Mouse (Mus musculus) layer of hippocampus, adult 18-20 months (tissue): ENCODE data around the gene Rbfox1. TPM values are rescaled to one million over a fixed set of nuclear protein-coding genes. Genes with fewer than 3 reads are reported as not detected.

ENCODE experiments used
- DNase-seq, 2 experiments: peaks; one replicate each; pipeline ENCODE4 v3.0.0; 2022; ENCODE audit warnings: low spot score in 2 of 2
- total RNA-seq, 2 experiments: library from RNA; stranded (reverse); gene quantifications; 2 replicates each; pipeline ENCODE4 v1.2.3; 2021

The Rbfox1 gene
- total RNA-seq, 2 experiments from 2014 or later: 379 to 393 TPM

DNA sequence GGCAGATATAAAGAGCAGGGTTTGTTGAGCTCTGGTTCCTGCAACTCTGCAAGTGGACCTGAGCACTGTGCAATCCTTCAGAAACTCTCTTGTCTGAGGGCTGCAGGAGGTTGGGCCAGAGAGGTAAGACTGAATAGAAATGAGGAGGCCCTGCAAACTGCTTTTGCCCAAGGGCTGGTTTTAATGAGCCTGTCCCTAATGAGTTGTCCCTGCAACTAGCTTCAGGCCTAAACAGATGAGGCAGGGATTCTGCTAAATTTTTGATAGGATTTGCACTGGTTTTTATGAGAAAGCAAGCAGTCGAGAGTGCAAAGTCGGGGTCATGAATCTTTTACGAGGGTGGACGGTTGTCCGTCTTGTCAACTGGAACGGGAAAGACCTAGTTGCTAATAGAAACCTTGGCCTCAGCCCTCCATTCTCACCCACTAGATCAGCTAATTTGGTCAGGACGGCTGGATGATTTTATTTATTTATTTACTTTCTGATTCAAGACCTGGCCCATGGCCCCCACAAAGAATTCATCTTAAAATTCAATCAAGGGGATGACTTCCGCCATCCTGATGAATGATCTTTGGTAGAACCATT, 1279.1 kb downstream of the Rbfox1 start:
- DNase-seq: no peak

DNA sequence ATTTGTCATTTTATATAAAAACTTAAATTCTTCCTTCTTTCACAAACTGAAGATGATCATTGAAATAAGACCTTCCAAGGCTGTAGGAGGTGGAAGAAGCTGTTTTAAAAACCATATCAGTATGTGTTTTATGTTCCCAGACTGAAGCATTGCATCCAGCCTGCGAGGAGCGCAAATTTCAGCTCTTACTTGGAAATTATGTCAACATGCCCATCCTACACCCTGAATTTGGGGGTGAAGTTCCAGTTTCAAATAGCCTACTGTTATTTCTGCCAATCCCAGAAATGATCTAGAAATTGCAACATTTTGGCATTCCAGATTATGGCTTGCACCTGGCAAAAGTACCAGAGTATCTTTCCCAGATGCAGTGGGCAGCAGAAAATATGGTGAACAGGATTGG, 1290.8 kb downstream of the Rbfox1 start:
- peak in 1 of 2 experiments; percentile 41 for DNase-seq

DNA sequence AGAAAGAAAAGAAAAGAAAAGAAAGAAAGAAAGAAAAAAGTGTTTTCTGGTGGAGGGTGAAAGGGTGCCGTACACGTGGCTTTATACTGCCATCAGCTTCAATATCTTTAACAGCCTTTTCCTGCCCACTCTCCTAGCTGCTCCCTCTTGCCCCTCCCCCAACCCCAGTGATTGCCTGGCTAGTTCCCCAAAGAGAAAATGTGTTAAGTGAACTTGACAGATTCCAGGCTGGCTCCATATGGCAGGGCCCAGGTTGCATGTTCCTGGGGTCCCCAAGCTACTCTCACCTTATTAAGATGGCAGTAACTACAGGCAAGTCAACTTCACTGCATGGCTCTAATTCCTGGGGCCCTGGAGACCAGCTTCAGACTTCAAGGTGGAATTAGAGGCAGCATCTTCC, 1302.6 kb downstream of the Rbfox1 start:
- DNase-seq: peak in 1 of 2 experiments; percentile 60

DNA sequence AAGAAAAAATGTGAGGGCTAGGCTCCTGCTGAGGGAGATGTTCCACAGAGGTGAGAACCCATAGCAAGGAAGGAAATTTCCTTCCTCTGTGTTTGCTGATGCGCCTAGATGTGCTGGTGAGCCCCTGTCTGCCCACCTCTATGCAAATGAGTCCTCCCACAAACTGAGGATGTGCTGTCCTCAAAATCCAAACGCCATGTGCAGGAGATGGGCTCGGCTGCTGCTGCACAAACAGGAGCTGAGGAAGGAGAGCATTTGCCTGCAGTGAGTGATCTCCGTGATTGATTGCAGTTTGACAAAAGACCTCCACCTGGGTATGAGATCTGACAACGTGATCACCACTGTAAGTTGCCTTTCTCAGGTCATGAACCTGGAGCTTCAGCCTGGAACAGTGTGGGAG, 1308.4 kb downstream of the Rbfox1 start:
- DNase-seq: peak in 1 of 2 experiments; percentile 62

DNA sequence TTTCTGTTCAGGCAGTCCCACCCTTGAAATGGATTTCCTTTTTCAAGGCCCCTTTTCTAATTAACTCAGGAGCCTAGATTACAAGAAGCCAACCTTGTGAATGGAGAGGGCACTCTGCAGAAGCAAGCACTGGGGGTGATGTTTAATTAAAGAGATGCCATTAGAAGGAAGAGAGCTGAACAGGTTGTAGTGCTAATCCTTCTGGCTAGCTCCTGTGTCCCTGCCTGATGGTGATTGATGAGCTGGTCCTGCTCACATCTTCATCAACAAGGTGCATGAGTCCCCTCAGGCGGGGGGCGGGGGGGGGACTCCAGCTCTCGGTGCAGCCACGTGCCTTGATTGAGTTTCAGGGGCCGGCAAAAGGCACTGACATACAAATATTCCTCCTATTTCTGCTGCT, 1312.8 kb downstream of the Rbfox1 start:
- DNase-seq: no peak

DNA sequence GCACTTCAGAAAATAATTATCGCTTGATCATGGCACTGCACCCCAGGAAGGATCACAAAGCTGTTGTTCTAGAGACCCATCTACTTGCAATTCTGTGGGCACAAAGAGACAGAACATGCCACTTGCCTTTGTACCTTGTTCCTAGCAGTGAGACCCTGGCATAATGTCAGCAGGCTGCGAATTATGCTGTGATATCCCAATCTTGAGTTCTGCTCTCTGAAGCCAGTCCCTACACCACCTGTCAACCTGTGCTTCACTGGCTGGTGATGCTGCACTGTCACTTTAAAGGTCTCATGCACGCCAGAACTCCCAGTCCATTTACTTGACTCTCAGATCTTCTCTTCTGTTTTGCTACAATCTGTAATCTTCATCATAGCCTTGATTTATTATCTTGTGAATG, 1315.1 kb downstream of the Rbfox1 start:
- DNase-seq: no peak

DNA sequence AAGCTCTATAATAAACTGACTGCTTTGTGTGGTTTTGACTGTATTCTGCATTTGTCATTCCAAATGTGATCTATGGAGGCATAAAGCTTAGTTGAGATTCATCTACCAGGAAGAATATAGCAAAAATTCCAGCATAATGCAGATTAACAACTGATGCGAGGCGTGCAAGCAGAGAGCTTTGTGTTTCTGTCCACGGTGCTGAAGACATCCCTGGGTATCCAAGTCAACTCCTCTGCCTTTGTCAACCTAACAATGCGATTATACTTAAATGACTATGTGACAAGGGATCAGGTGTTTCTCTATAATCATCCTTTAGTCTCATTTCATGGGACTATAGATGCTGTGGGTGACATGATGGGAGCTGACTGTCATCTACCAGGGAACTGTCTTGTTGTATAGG, 1316.7 kb downstream of the Rbfox1 start:
- no peak for DNase-seq

DNA sequence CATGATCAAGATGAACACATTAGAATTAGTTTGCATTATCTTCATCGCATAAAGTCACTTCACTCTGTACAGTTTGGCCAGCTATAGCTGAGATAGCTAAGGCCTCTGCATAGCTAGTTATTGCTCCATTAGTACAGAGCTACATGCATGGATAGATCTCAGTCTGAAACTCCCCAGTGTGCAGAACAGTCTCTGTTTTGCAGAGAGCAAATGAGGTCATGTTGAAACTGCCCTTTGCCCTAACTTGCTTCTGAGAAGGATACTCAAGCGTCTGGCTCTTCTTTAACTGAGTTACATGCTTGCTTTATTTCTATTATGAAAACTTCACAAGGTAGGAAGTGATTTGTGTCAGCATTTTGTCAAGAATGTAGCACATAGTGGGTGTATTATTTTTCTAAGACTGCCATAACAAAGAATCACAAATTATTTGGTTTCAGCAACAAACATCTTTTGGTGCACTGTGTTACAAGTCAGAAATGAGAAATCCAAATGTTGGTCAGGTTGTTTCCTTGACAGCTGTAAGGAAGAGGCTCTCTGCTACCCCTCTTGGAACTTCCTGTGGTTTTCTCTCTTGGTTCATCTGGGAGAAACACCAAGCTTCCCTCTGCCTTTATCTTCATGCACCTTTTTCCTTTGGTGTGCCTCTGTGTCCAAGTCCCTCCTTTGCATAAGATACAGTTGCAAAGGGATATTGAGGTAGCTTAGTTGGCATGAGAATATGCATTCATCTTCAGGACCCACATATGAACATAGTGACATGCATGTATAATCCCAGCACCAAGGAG, 1321.2 kb downstream of the Rbfox1 start:
- no peak for DNase-seq

DNA sequence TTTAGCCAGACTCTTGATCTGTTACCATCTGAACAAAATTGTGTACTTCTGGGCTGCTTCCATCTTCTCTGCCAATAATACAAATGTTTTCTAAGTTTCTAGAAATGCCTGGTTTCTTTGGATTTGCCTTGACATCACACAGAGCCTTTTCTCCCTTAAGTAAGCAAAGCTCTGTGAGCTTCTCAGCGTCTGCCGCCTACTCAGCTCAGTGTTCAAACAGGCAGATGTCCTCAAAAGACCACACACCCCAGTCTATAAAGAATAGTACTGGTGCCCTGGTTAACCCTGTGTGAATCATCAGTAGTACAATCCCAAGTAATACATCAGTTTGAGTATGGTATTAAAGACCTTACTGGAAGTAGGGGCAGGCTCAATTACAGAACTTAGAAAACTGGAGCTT, 1322.4 kb downstream of the Rbfox1 start:
- no peak for DNase-seq

DNA sequence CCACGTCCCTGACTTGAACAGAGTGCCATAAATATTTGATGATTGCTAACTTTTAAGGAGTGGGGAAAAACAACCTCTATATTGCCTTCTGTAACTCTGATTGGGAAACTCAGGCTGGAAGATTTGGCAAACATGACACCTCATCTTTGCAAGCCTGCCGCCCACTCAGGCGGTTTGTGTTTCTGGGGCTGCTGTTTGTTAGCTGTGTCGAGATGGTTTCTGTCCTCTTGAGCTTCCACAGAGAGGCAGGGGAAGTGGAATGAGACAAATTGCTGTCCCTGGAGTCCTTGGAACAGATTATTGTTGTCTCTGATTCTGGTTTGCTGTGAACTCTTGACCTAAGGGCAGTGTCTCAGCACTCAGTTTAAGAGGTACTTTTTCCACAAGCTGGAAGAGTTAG, 1327.6 kb downstream of the Rbfox1 start:
- DNase-seq: peak in 1 of 2 experiments; percentile 70

DNA sequence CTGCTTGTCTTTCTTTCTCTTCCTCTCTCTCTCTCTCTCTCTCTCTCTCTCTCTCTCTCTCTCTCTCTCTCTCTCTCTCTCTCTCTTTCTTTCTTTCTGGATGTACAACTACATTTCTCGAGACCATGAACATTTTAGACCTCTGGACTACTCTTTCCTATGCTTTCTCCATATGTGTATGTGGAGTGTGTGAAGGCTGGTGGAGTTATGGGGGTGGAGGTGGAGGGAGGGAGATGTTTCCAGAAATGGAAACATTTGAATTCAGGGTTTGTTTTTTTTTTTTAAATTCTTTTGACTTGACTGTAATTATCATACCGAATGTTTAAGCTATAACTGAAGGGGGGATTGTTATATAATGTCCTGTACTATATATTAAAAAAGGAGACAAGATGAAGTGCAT, 1338.1 kb downstream of the Rbfox1 start:
- no peak for DNase-seq

DNA sequence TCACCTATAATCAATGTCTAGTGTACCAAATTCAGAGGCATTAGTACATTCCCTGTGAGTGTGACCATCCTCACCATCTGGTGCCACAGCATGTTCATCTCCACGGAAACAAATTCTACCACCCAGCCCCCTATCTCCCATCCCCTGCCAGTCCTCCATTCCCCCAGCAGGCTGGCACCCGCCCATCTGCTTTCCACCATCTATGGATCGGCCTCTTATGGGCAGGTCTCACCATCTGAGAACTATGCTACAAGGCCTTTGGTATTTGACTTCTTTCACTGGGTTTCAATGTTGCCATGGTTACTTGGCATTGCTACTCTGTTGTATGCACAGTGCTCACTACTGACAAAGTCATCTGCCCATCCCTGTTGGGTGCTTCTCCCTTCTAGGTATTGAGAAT, 1340.8 kb downstream of the Rbfox1 start:
- peak; percentile 74 to 86 for DNase-seq

DNA sequence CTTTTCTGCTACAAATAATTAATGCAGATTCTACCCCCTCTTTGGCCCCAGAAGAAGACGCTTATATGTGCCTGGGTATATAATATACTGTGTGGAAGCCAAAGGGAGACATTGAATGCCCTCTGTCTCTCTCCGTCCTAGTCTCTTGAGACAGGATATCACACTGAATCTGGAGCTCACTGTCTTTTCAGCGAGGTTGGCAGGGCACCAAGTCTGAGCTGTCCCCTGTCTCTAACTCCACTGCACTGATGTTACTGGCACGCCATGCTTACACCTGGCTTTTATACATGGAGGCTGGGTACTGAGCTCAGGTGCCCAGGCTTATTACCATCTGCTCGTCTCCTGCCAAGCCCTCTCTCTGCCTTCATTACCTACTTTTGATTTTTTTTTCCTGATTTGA, 1343.1 kb downstream of the Rbfox1 start:
- DNase-seq: no peak

DNA sequence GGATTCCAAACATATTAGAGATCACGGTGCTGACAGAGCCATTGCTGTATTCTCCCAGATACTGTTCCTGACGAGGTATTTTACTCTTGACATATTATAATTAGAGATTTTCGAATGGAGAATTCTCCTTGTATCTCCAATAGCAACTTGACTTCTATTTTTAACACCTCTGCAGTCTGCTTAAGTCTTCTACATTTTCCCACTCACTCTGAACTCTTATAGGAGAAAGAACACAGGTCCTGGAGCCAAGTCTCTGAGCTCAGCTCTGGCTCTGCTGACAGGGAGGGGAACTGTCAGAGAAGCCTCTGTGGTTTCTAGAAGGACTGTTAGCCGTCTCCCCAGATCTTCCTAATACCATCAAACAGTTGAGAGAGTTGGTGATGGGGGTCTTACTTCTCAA, 1344.1 kb downstream of the Rbfox1 start:
- DNase-seq: no peak

DNA sequence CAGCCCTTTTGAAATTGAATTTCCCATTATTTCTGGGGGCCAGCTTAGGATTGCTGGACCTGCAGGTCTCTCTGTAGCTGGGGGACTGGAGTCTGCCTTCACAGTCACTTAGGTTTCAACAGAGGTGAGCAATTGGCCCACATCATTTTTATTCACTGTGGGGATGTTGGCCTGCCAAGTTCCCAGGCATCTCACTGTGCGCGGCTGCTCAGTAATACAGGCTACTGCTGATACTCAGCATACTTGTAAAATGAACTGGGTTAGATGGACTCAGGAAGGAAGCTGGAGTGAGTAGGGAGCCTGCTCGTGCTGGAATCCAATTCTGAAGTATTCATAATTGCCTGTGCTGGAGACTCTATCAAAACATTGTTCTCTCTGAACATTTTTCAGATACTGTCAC, 1356.5 kb downstream of the Rbfox1 start:
- no peak for DNase-seq

DNA sequence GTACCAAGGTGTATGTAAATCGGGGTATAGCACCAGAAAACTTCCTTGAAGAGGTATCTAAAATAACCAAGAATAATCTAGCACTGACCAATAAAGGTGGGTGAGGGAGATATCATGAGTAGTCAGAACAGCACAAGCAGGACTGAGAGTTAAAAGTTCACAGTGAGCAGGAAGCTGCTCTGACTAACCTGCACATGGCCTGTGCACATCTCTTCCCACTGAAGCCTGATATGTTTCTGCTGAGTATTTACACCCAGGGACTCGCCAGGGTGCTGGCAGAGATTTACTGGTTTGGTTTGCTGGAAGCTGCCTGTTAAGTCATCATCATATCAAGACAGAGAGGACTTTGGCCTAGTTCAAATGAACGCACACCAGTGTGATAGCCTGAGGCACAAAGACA, 1357.3 kb downstream of the Rbfox1 start:
- no peak for DNase-seq

DNA sequence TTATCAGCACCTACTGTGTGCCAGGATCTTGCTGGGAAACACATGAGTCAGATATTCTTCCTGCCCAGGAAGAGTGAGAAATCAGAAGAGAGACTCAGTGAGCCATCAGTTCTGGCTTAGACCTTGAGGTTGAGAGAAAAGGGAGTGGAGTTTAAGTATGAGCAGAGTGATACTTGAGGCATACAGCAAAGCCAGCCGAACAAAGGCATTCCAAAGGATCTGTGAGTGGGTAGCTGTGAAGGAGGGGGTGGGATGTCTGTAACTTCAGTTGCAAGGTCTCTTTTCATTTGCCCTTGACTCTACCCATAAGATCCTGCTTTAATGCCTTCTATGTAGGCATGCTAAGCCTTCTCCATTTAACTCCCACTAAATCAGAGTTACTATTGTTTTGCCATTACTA, 1359.2 kb downstream of the Rbfox1 start:
- DNase-seq: no peak

DNA sequence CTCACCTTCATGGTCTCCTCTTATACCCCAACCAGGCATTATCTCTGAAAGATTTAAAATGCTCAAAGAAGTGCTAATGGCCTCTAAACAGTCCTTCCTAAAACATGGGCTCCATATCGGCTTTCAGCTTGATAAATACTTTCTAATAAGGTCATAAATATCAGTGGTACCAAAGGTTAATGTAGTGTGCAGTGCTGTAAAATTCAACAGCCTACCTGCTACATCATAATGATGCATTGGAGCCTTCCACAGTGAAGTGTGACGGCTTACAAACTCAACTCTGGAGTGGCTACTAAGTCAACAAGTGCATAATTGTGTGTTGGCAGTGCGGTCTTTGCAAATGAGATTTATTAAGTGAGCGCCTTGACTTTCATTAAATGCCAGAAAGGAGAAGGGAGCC, 1366.5 kb downstream of the Rbfox1 start:
- no peak for DNase-seq

DNA sequence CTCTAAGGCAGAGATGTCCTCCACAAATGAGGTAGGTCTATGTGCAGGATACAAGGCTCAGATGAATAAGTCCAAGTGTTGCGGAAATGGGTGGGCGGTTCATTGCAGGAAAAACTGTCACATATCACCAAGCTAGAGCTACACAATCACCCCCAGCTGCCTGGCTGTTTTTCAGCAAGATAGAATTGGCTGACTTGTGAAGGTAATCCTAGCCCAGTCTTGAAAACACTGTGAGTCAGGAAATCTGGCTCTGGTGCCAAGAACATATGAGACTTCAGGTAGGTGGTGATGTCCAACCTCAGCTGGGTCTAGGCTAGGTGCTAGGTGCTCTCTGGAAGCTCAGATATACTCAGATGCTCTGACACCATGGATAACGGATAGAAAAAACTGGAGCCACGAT, 1372.2 kb downstream of the Rbfox1 start:
- peak in 1 of 2 experiments; percentile 41 for DNase-seq

DNA sequence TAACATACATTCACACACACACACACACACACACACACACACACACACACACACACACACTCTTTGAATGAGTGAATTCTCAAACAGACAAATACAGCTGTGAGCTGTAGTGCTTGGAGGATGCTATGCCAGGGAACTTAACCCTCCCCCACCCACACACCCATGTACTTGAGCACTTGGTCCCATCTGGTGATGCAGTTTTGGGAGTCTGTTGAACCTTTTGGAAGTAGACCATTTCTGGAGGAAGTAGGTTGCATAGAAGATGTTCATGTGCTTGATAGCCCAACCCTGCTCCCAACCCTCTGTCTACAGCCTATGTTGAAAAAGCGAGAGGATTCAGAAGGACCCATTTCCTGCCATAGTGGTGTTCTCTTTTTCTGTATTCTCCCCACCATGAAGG, 1378.1 kb downstream of the Rbfox1 start:
- DNase-seq: no peak

DNA sequence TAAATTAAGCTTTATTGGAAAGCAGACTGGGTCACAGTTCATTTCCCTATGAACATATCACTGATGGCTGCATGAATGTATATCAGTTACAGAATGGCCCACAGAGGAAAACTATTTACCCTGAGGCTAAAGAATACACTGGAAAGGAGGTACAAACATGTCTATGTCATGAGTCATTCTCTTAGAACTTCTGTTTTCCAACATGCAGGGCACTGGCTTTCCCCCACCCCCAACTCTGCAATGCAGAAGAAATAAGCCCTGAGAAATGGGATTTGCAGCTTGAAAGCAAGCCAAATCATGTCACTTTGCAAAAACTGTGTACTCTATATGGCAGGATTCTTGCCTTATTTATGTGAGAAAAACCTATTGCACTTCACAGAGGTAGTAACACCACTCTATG, 1380.6 kb downstream of the Rbfox1 start:
- no peak for DNase-seq

DNA sequence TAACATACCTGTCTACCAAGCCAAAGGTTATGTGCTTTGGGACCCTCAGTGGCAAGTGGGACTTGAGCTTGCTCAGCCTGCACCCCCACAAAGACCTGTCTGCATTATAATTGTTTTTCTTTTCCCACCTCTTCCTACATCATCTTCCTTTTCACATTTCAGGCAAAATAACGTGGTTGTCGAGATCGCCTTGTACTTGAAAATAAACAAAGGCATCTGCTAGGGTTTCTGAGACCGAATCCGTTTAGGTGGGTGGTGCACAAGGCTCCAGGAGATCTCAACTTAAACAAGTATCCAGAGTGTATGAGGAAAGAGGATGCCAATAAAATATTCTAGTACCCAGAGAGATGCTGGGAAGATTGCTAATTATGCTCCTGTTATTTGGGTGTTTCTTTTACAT, 1390.3 kb downstream of the Rbfox1 start:
- DNase-seq: peak in 1 of 2 experiments; percentile 47

DNA sequence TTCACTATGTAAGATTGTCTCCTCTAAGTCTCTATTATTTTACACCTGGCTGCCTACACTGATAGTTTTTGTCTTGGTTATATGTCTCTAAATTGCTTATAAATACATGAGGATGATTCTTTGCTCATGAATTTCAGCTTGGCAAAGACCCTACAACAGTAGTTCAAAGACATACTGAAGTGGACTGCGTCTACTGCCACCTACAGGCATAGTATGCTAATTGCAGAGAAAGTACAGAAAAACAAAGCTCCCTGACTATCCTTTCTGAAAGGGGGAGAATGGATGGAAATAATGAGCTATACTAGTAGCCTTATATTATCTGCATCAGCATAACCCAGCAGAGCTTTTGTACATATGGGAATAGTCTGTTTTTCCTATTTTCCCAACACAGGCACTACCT, 1390.7 kb downstream of the Rbfox1 start:
- DNase-seq: no peak
